Mouse (Mus musculus) gastrocnemius, postnatal 36 days (tissue): ENCODE measurements around the gene 4930568D16Rik. TPM values are rescaled to one million over a fixed set of nuclear protein-coding genes. Genes with fewer than 3 reads are reported as not detected.
A peak's percentile ranks its signal among the peaks of the same experiment; 100 is the strongest.

ENCODE experiments used
- DNase-seq, 2 experiments: peaks; one replicate each; pipeline ENCODE4 v3.0.0; 2022
- intact Hi-C: fragments of 180-260 bp; cut with DNase I; formaldehyde crosslinking; loops from one replicate; pipeline ENCODE4 v1.15.1; 2025
- total RNA-seq, 2 experiments: library from RNA; stranded (reverse); gene quantifications; 2 replicates each; pipeline ENCODE4 v1.2.3; 2021

Gene 4930568D16Rik
- total RNA-seq, 2 experiments from 2014 or later, result not detected

- intact Hi-C loops, result loop anchor here (2.0 to 5.0 kb wide), 2 partner anchors 48 to 50 kb away; partner anchors contain the start of gene 4930402F06Rik
- no peak for DNase-seq
Measured at GRCm38 (mm10) chr2:35349184-35349583, 18.3 kb downstream of the 4930568D16Rik start.

GRCm38 (mm10) chr2:35345984-35346383, 21.5 kb downstream of the 4930568D16Rik start:
- no peak for DNase-seq
- intact Hi-C loops, result loop anchor here (5.0 kb wide), 1 partner anchor 51 kb away; the partner anchor contains the start of gene 4930402F06Rik

- no peak for DNase-seq
- intact Hi-C loops, result no loop called here
Measured at GRCm38 (mm10) chr2:35342605-35343004, 24.9 kb downstream of the 4930568D16Rik start.

- intact Hi-C loops, result no loop called here
Measured at GRCm38 (mm10) chr2:35338707-35339106, 28.8 kb downstream of the 4930568D16Rik start.

GRCm38 (mm10) chr2:35338036-35338435, 29.5 kb downstream of the 4930568D16Rik start:
- DNase-seq, result no peak
- intact Hi-C loops, result no loop called here

More at GRCm38 (mm10) chr2:35338707-35339106, 28.8 kb downstream of the 4930568D16Rik start:
- DNase-seq, result peak in 1 of 2 experiments; percentile 49

- intact Hi-C loops, result no loop called here
- peak in 1 of 2 experiments; percentile 28 for DNase-seq
Measured at GRCm38 (mm10) chr2:35337419-35337818, 30.1 kb downstream of the 4930568D16Rik start.

GRCm38 (mm10) chr2:35336388-35337280, 30.9 kb downstream of the 4930568D16Rik start, which contains the start of gene Stom:
Gene Stom, minus strand, starts transcription at chr2:35336976.
- intact Hi-C loops, result no loop called here
- DNase-seq, result peak; percentile 100

GRCm38 (mm10) chr2:35335620-35336019, 31.9 kb downstream of the 4930568D16Rik start:
- intact Hi-C loops, result no loop called here
- no peak for DNase-seq

GRCm38 (mm10) chr2:35333670-35334069, 33.9 kb downstream of the 4930568D16Rik start:
- DNase-seq, result no peak
- intact Hi-C loops, result no loop called here

- intact Hi-C loops, result no loop called here
- no peak for DNase-seq
Measured at GRCm38 (mm10) chr2:35331205-35331604, 36.3 kb downstream of the 4930568D16Rik start.

- DNase-seq, result no peak
- intact Hi-C loops, result no loop called here
Measured at GRCm38 (mm10) chr2:35329061-35329460, 38.5 kb downstream of the 4930568D16Rik start.

- no peak for DNase-seq
- intact Hi-C loops, result no loop called here
Measured at GRCm38 (mm10) chr2:35328064-35328792, 39.3 kb downstream of the 4930568D16Rik start.

GRCm38 (mm10) chr2:35327583-35327982, 39.9 kb downstream of the 4930568D16Rik start:
- intact Hi-C loops, result no loop called here
- no peak for DNase-seq

- intact Hi-C loops, result no loop called here
- DNase-seq, result no peak
Measured at GRCm38 (mm10) chr2:35326931-35327330, 40.6 kb downstream of the 4930568D16Rik start.

- intact Hi-C loops, result no loop called here
Measured at GRCm38 (mm10) chr2:35325930-35326329, 41.6 kb downstream of the 4930568D16Rik start.

GRCm38 (mm10) chr2:35322404-35323164, 44.9 kb downstream of the 4930568D16Rik start:
- DNase-seq, result no peak
- intact Hi-C loops, result no loop called here

More at GRCm38 (mm10) chr2:35325930-35326329, 41.6 kb downstream of the 4930568D16Rik start:
- DNase-seq, result no peak

GRCm38 (mm10) chr2:35320399-35320798, 47.1 kb downstream of the 4930568D16Rik start:
- DNase-seq, result no peak
- intact Hi-C loops, result no loop called here

- intact Hi-C loops, result no loop called here
- no peak for DNase-seq
Measured at GRCm38 (mm10) chr2:35318405-35318804, 49.1 kb downstream of the 4930568D16Rik start.

- DNase-seq, result no peak
- intact Hi-C loops, result no loop called here
Measured at GRCm38 (mm10) chr2:35317604-35318003, 49.9 kb downstream of the 4930568D16Rik start.

GRCm38 (mm10) chr2:35314300-35314699, 53.2 kb downstream of the 4930568D16Rik start:
- no peak for DNase-seq
- intact Hi-C loops, result no loop called here
